Mouse (Mus musculus): ENCODE results near the gene Cdh18. TPM values are rescaled to one million over a fixed set of nuclear protein-coding genes. Genes with fewer than 3 reads are reported as not detected.

Cdh18 gene
- polyA plus RNA-seq, 1 experiment from 2014 or later = 0.52 TPM

GRCm38 (mm10) chr15:23416450-23417080 is 867.7 kb downstream of the Cdh18 start:
- Histone ChIP-seq H3K4me3 (replicated peaks) (no peak overlapping the region), H3K27ac (no peak overlapping the region), H3K4me2 (no peak overlapping the region), H3K9me3 (replicated peaks) (no peaks in the 10 kb centered on the region), H3K36me3 (no peaks in the 10 kb centered on the region), H3K27me3 (no peaks in the 10 kb centered on the region), H3K9ac (no peak overlapping the region), H3K4me1 (no peaks in the 10 kb centered on the region)
- WGBS = 68% methylated on average over 5 of the region's 5 CpGs
- ATAC-seq (replicated peaks; ENCODE audit: low FRiP score) = no peak

GRCm38 (mm10) chr15:23418158-23418557 is 869.3 kb downstream of the Cdh18 start:
- Histone ChIP-seq H3K27me3 (no peaks in the 10 kb centered on the region), H3K4me1 (no peaks in the 10 kb centered on the region), H3K36me3 (no peaks in the 10 kb centered on the region), H3K27ac (no peak overlapping the region), H3K4me3 (replicated peaks) (no peak overlapping the region), H3K4me2 (no peak overlapping the region), H3K9ac (no peak overlapping the region), H3K9me3 (replicated peaks) (no peaks in the 10 kb centered on the region)
- no peak for ATAC-seq (replicated peaks; ENCODE audit: low FRiP score)

- H3K36me3 ChIP-seq = no peaks in the 10 kb centered on the region
- ATAC-seq (replicated peaks; ENCODE audit: low FRiP score) = no peak
- 75% methylated on average over 3 of the region's 3 CpGs for WGBS
- H3K4me3 ChIP-seq (replicated peaks) = no peak overlapping the region
- no peaks in the 10 kb centered on the region for H3K27me3 ChIP-seq
- no peak overlapping the region for H3K4me2 ChIP-seq
- H3K27ac ChIP-seq = no peak overlapping the region
- no peaks in the 10 kb centered on the region for H3K4me1 ChIP-seq
- H3K9ac ChIP-seq = no peak overlapping the region
- H3K9me3 ChIP-seq (replicated peaks) = no peaks in the 10 kb centered on the region
Measured at GRCm38 (mm10) chr15:23420010-23420409, 871.2 kb downstream of the Cdh18 start.

- Histone ChIP-seq H3K27me3 (no peaks in the 10 kb centered on the region), H3K9me3 (replicated peaks) (no peaks in the 10 kb centered on the region), H3K27ac (no peak overlapping the region), H3K4me3 (replicated peaks) (no peak overlapping the region), H3K9ac (no peak overlapping the region), H3K36me3 (no peaks in the 10 kb centered on the region), H3K4me2 (no peak overlapping the region), H3K4me1 (no peaks in the 10 kb centered on the region)
- 76% methylated on average over 5 of the region's 5 CpGs for WGBS
- ATAC-seq (replicated peaks; ENCODE audit: low FRiP score) = no peak
Measured at GRCm38 (mm10) chr15:23430021-23430420, 881.2 kb downstream of the Cdh18 start.

- no peak for ATAC-seq (replicated peaks; ENCODE audit: low FRiP score)
- Histone ChIP-seq H3K4me3 (replicated peaks) (no peak overlapping the region), H3K27me3 (no peaks in the 10 kb centered on the region), H3K4me1 (no peaks in the 10 kb centered on the region), H3K9ac (no peak overlapping the region), H3K9me3 (replicated peaks) (no peaks in the 10 kb centered on the region), H3K4me2 (no peak overlapping the region), H3K36me3 (no peaks in the 10 kb centered on the region), H3K27ac (no peak overlapping the region)
- WGBS = 47% methylated on average over 1 of the region's 1 CpGs
Measured at GRCm38 (mm10) chr15:23448542-23448941, 899.7 kb downstream of the Cdh18 start.

GRCm38 (mm10) chr15:23452098-23452625 is 903.3 kb downstream of the Cdh18 start:
- H3K36me3 ChIP-seq = no peaks in the 10 kb centered on the region
- no peak overlapping the region for H3K4me3 ChIP-seq (replicated peaks)
- H3K4me1 ChIP-seq = no peaks in the 10 kb centered on the region
- H3K9ac ChIP-seq = no peak overlapping the region
- H3K27ac ChIP-seq = no peak overlapping the region
- no peaks in the 10 kb centered on the region for H3K27me3 ChIP-seq
- H3K9me3 ChIP-seq (replicated peaks) = no peaks in the 10 kb centered on the region
- WGBS = 47% methylated on average over 9 of the region's 9 CpGs
- no peak overlapping the region for H3K4me2 ChIP-seq
- no peak for ATAC-seq (replicated peaks; ENCODE audit: low FRiP score)

GRCm38 (mm10) chr15:23453331-23453730 is 904.5 kb downstream of the Cdh18 start:
- H3K9me3 ChIP-seq (replicated peaks) = no peaks in the 10 kb centered on the region
- no peak overlapping the region for H3K9ac ChIP-seq
- no peaks in the 10 kb centered on the region for H3K27me3 ChIP-seq
- ATAC-seq (replicated peaks; ENCODE audit: low FRiP score) = no peak
- no peaks in the 10 kb centered on the region for H3K4me1 ChIP-seq
- WGBS = 85% methylated on average over 6 of the region's 6 CpGs
- H3K4me3 ChIP-seq (replicated peaks) = no peak overlapping the region
- H3K4me2 ChIP-seq = no peak overlapping the region
- H3K27ac ChIP-seq = no peak overlapping the region
- H3K36me3 ChIP-seq = no peaks in the 10 kb centered on the region

GRCm38 (mm10) chr15:23455344-23455743 is 906.5 kb downstream of the Cdh18 start:
- Histone ChIP-seq H3K4me3 (replicated peaks) (no peak overlapping the region), H3K27me3 (no peaks in the 10 kb centered on the region), H3K4me2 (no peak overlapping the region), H3K9ac (no peak overlapping the region), H3K9me3 (replicated peaks) (no peaks in the 10 kb centered on the region), H3K4me1 (no peaks in the 10 kb centered on the region), H3K36me3 (no peaks in the 10 kb centered on the region), H3K27ac (no peak overlapping the region)
- ATAC-seq (replicated peaks; ENCODE audit: low FRiP score) = no peak
- WGBS = 79% methylated on average over 7 of the region's 7 CpGs

- WGBS = 76% methylated on average over 3 of the region's 3 CpGs
- Histone ChIP-seq H3K27me3 (no peaks in the 10 kb centered on the region), H3K36me3 (no peaks in the 10 kb centered on the region), H3K4me1 (no peaks in the 10 kb centered on the region), H3K4me3 (replicated peaks) (no peak overlapping the region), H3K27ac (no peak overlapping the region), H3K4me2 (no peak overlapping the region), H3K9ac (no peak overlapping the region), H3K9me3 (replicated peaks) (no peaks in the 10 kb centered on the region)
- no peak for ATAC-seq (replicated peaks; ENCODE audit: low FRiP score)
Measured at GRCm38 (mm10) chr15:23457401-23457800, 908.6 kb downstream of the Cdh18 start.

GRCm38 (mm10) chr15:23470527-23471475 is 922.0 kb downstream of the Cdh18 start:
- no peak overlapping the region for H3K4me3 ChIP-seq (replicated peaks)
- WGBS = 77% methylated on average over 7 of the region's 7 CpGs
- H3K9ac ChIP-seq = no peak overlapping the region
- no peaks in the 10 kb centered on the region for H3K4me1 ChIP-seq
- no peaks in the 10 kb centered on the region for H3K27me3 ChIP-seq
- H3K36me3 ChIP-seq = no peaks in the 10 kb centered on the region
- H3K4me2 ChIP-seq = no peak overlapping the region
- H3K27ac ChIP-seq = no peak overlapping the region
- H3K9me3 ChIP-seq (replicated peaks) = no peaks in the 10 kb centered on the region
- ATAC-seq (replicated peaks; ENCODE audit: low FRiP score) = no peak

- no peak overlapping the region for H3K9ac ChIP-seq
- H3K4me3 ChIP-seq (replicated peaks) = no peak overlapping the region
- 54% methylated on average over 1 of the region's 1 CpGs for WGBS
- no peak for ATAC-seq (replicated peaks; ENCODE audit: low FRiP score)
- H3K36me3 ChIP-seq = no peaks in the 10 kb centered on the region
- H3K4me2 ChIP-seq = no peak overlapping the region
- no peaks in the 10 kb centered on the region for H3K27me3 ChIP-seq
- no peaks in the 10 kb centered on the region for H3K4me1 ChIP-seq
- H3K9me3 ChIP-seq (replicated peaks) = no peaks in the 10 kb centered on the region
- no peak overlapping the region for H3K27ac ChIP-seq
Measured at GRCm38 (mm10) chr15:23486306-23486705, 937.5 kb downstream of the Cdh18 start.

GRCm38 (mm10) chr15:23506480-23506879 is 957.7 kb downstream of the Cdh18 start:
- Histone ChIP-seq H3K4me2 (no peak overlapping the region), H3K36me3 (no peaks in the 10 kb centered on the region), H3K9ac (no peak overlapping the region), H3K27me3 (no peaks in the 10 kb centered on the region), H3K4me1 (no peaks in the 10 kb centered on the region), H3K27ac (no peak overlapping the region), H3K4me3 (replicated peaks) (no peak overlapping the region), H3K9me3 (replicated peaks) (no peaks in the 10 kb centered on the region)
- no peak for ATAC-seq (replicated peaks; ENCODE audit: low FRiP score)
- WGBS = 79% methylated on average over 4 of the region's 4 CpGs
